Mouse (Mus musculus): ENCODE data around the gene Gm45233.

GRCm38 (mm10) chr7:43442684-43443083 is 1.2 kb upstream of the Gm45233 start:
- TF ChIP-seq POLR2A (IDR thresholded peaks at IDR 0.05; ENCODE audit: borderline replicate concordance, control insufficient read depth, low read depth, low read length) (no peak), CTCF (IDR thresholded peaks at IDR 0.05; ENCODE audit: control insufficient read depth, insufficient read depth, low read length) (no peak)

All from bone marrow, adult 2 months (tissue).